Mouse (Mus musculus) neural tube, embryonic 12.5 days (tissue): ENCODE measurements at regions not wholly inside any gene's neighbourhood (a gene's known extent, or its start where the extent isn't known, plus 50 kb on each side); places are given as distances from the start of the nearest gene placed in this dataset.

Experiments used
- ATAC-seq: fragments of 200-750 bp; cut with Nextera tagmentation; 2 replicates; pipeline ENCODE4 v1.8.0; 2017; ENCODE audit warnings: low read depth, mild to moderate bottlenecking, moderate TSS enrichment, moderate library complexity; ENCODE audit not compliant: low FRiP score
- H3K27ac ChIP-seq: fragments of 300-500 bp; sonication (generic); 2 replicates; pipeline ENCODE4 v1.5.1; 2016
- H3K27me3 ChIP-seq: fragments of 300-500 bp; sonication (generic); replicated peaks from 2 replicates; pipeline ENCODE4 v1.6.1; 2016; ENCODE audit warnings: mild to moderate bottlenecking
- H3K36me3 ChIP-seq: fragments of 300-500 bp; sonication (generic); 2 replicates; pipeline ENCODE4 v1.6.1; 2016; ENCODE audit warnings: mild to moderate bottlenecking
- H3K4me1 ChIP-seq: fragments of 300-500 bp; sonication (generic); 2 replicates; pipeline ENCODE4 v1.6.1; 2016
- H3K4me2 ChIP-seq: fragments of 300-500 bp; sonication (generic); replicated peaks from 2 replicates; pipeline ENCODE4 v1.6.1; 2016; ENCODE audit warnings: mild to moderate bottlenecking
- H3K4me3 ChIP-seq: fragments of 300-500 bp; sonication (generic); 2 replicates; pipeline ENCODE4 v1.5.1; 2016
- H3K9ac ChIP-seq: fragments of 300-500 bp; sonication (generic); 2 replicates; pipeline ENCODE4 v1.6.1; 2016; ENCODE audit warnings: mild to moderate bottlenecking
- H3K9me3 ChIP-seq: fragments of 300-500 bp; sonication (generic); 2 replicates; pipeline ENCODE4 v1.6.1; 2016; ENCODE audit warnings: mild to moderate bottlenecking
- WGBS: fragments of 180-500 bp; shearing (Covaris S2); methylation state at CpG from one replicate; pipeline ENCODE4 v1.1.7; 2016; 5-methylcytosine and 5-hydroxymethylcytosine counted together

- Histone ChIP-seq H3K9ac (no peak overlapping the region), H3K4me1 (peaks cover 3% of the 10 kb centered on the region; the same call in 1 of the 2 replicates), H3K27ac (no peak overlapping the region), H3K4me2 (no peak overlapping the region), H3K36me3 (no peaks in the 10 kb centered on the region), H3K27me3 (no peaks in the 10 kb centered on the region), H3K9me3 (no peaks in the 10 kb centered on the region), H3K4me3 (no peak overlapping the region)
- no peak for ATAC-seq
- 57% methylated on average over 5 of the region's 5 CpGs for WGBS
Measured at GRCm38 (mm10) chr3:78412669-78413419, 873.5 kb downstream of the Rapgef2 start.

- Histone ChIP-seq H3K36me3 (no peaks in the 10 kb centered on the region), H3K27me3 (no peaks in the 10 kb centered on the region), H3K9ac (no peak overlapping the region), H3K27ac (no peak overlapping the region), H3K4me2 (no peak overlapping the region), H3K4me1 (peaks cover 3% of the 10 kb centered on the region; the same call in 1 of the 2 replicates), H3K4me3 (no peak overlapping the region), H3K9me3 (no peaks in the 10 kb centered on the region)
- WGBS = 69% methylated on average over 4 of the region's 4 CpGs
- ATAC-seq = no peak
Measured at GRCm38 (mm10) chr3:78411395-78411794, 874.9 kb downstream of the Rapgef2 start.

GRCm38 (mm10) chr3:78409237-78409636 is 877.1 kb downstream of the Rapgef2 start:
- no peak for ATAC-seq
- H3K27me3 ChIP-seq = no peaks in the 10 kb centered on the region
- peaks cover 3% of the 10 kb centered on the region; the same call in 1 of the 2 replicates for H3K4me1 ChIP-seq
- no peak overlapping the region for H3K27ac ChIP-seq
- WGBS = 46% methylated on average over 3 of the region's 3 CpGs
- H3K36me3 ChIP-seq = no peaks in the 10 kb centered on the region
- H3K4me2 ChIP-seq = no peak overlapping the region
- H3K9ac ChIP-seq = no peak overlapping the region
- no peaks in the 10 kb centered on the region for H3K9me3 ChIP-seq
- no peak overlapping the region for H3K4me3 ChIP-seq

GRCm38 (mm10) chr3:78405760-78406467 is 880.4 kb downstream of the Rapgef2 start:
- no peaks in the 10 kb centered on the region for H3K9me3 ChIP-seq
- WGBS = 66% methylated on average over 6 of the region's 6 CpGs
- no peak for ATAC-seq
- H3K27ac ChIP-seq = no peak overlapping the region
- H3K9ac ChIP-seq = no peak overlapping the region
- peaks cover 3% of the 10 kb centered on the region; the same call in 1 of the 2 replicates for H3K4me1 ChIP-seq
- H3K4me2 ChIP-seq = no peak overlapping the region
- no peaks in the 10 kb centered on the region for H3K36me3 ChIP-seq
- H3K27me3 ChIP-seq = no peaks in the 10 kb centered on the region
- H3K4me3 ChIP-seq = no peak overlapping the region

- WGBS = 57% methylated on average over 1 of the region's 1 CpGs
- no peak overlapping the region for H3K4me3 ChIP-seq
- 0 out of 2 replicates have a peak, but pooled peaks have one; percentile 44 for ATAC-seq
- H3K27me3 ChIP-seq = no peaks in the 10 kb centered on the region
- no peaks in the 10 kb centered on the region for H3K9me3 ChIP-seq
- H3K36me3 ChIP-seq = no peaks in the 10 kb centered on the region
- no peak overlapping the region for H3K27ac ChIP-seq
- H3K9ac ChIP-seq = no peak overlapping the region
- no peaks in the 10 kb centered on the region for H3K4me1 ChIP-seq
- H3K4me2 ChIP-seq = no peak overlapping the region
Measured at GRCm38 (mm10) chr3:78358377-78358776, 927.9 kb downstream of the Rapgef2 start.

GRCm38 (mm10) chr3:78339891-78340290 is 946.4 kb downstream of the Rapgef2 start:
- no peaks in the 10 kb centered on the region for H3K36me3 ChIP-seq
- H3K27ac ChIP-seq = no peak overlapping the region
- no peak for ATAC-seq
- no peaks in the 10 kb centered on the region for H3K4me1 ChIP-seq
- no peak overlapping the region for H3K4me2 ChIP-seq
- no peak overlapping the region for H3K4me3 ChIP-seq
- WGBS = 100% methylated on average over 1 of the region's 1 CpGs
- H3K9ac ChIP-seq = no peak overlapping the region
- no peaks in the 10 kb centered on the region for H3K27me3 ChIP-seq
- H3K9me3 ChIP-seq = no peaks in the 10 kb centered on the region

- Histone ChIP-seq H3K27me3 (no peaks in the 10 kb centered on the region), H3K4me2 (no peak overlapping the region), H3K4me3 (no peak overlapping the region), H3K9me3 (no peaks in the 10 kb centered on the region), H3K36me3 (no peaks in the 10 kb centered on the region), H3K27ac (no peak overlapping the region), H3K9ac (no peak overlapping the region), H3K4me1 (no peaks in the 10 kb centered on the region)
- WGBS = 73% methylated on average over 7 of the region's 7 CpGs
- no peak for ATAC-seq
Measured at GRCm38 (mm10) chr3:78311630-78312406, 974.5 kb downstream of the Rapgef2 start.

GRCm38 (mm10) chr3:78300506-78300905 is 985.8 kb downstream of the Rapgef2 start:
- Histone ChIP-seq H3K9me3 (no peaks in the 10 kb centered on the region), H3K4me3 (no peak overlapping the region), H3K4me1 (no peaks in the 10 kb centered on the region), H3K36me3 (no peaks in the 10 kb centered on the region), H3K27me3 (no peaks in the 10 kb centered on the region), H3K27ac (no peak overlapping the region), H3K4me2 (no peak overlapping the region), H3K9ac (no peak overlapping the region)
- no peak for ATAC-seq

- Histone ChIP-seq H3K4me3 (no peak overlapping the region), H3K4me2 (no peak overlapping the region), H3K36me3 (no peaks in the 10 kb centered on the region), H3K9ac (no peak overlapping the region), H3K9me3 (no peaks in the 10 kb centered on the region), H3K27ac (no peak overlapping the region), H3K27me3 (no peaks in the 10 kb centered on the region), H3K4me1 (no peaks in the 10 kb centered on the region)
- 29% methylated on average over 3 of the region's 3 CpGs for WGBS
- ATAC-seq = no peak
Measured at GRCm38 (mm10) chr3:78291894-78292293, 994.4 kb downstream of the Rapgef2 start.

GRCm38 (mm10) chr3:78284071-78284470 is 1002.2 kb downstream of the Rapgef2 start:
- no peaks in the 10 kb centered on the region for H3K9me3 ChIP-seq
- H3K4me2 ChIP-seq = no peak overlapping the region
- H3K4me1 ChIP-seq = no peaks in the 10 kb centered on the region
- ATAC-seq = no peak
- no peak overlapping the region for H3K27ac ChIP-seq
- no peak overlapping the region for H3K9ac ChIP-seq
- no peaks in the 10 kb centered on the region for H3K36me3 ChIP-seq
- no peak overlapping the region for H3K4me3 ChIP-seq
- WGBS = 86% methylated on average over 3 of the region's 3 CpGs
- H3K27me3 ChIP-seq = no peaks in the 10 kb centered on the region

GRCm38 (mm10) chr3:78236920-78237319 is 1049.4 kb downstream of the Rapgef2 start:
- no peak for ATAC-seq
- Histone ChIP-seq H3K4me1 (no peaks in the 10 kb centered on the region), H3K27me3 (no peaks in the 10 kb centered on the region), H3K9ac (no peak overlapping the region), H3K4me3 (no peak overlapping the region), H3K9me3 (no peaks in the 10 kb centered on the region), H3K4me2 (no peak overlapping the region), H3K36me3 (no peaks in the 10 kb centered on the region), H3K27ac (no peak overlapping the region)
- 81% methylated on average over 7 of the region's 7 CpGs for WGBS

GRCm38 (mm10) chr3:78209729-78210128 is 1076.6 kb downstream of the Rapgef2 start:
- ATAC-seq = no peak
- Histone ChIP-seq H3K36me3 (no peaks in the 10 kb centered on the region), H3K27ac (no peak overlapping the region), H3K4me3 (no peak overlapping the region), H3K27me3 (no peaks in the 10 kb centered on the region), H3K9me3 (no peaks in the 10 kb centered on the region), H3K4me1 (no peaks in the 10 kb centered on the region), H3K9ac (no peak overlapping the region), H3K4me2 (no peak overlapping the region)
- WGBS = 39% methylated on average over 3 of the region's 3 CpGs
